Mouse (Mus musculus): ENCODE measurements around the gene Iqcc.

DNA sequence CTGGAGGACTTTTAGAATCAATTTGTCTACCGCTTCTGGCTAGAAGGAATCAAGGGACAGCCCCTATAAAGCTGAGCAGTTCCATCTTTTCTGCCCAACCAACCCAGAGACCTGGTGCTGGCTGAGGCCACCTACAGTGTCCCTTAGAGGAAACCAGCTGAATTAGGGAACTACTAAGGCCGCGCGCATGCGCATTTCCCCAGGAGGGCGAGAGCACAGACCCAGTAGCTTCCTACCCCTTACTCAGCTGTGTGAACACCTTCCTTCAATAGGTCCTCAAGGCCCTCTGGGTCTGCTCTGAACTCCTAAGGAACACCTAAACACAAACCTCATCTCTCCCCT, 6.1 kb upstream of the Iqcc start:
- no peak for TF ChIP-seq CTCF (conservative IDR thresholded peaks at IDR 0.05; ENCODE audit: insufficient read depth, insufficient read length, low read depth, low read length)
- no peak for TF ChIP-seq POLR2A (IDR thresholded peaks at IDR 0.05; ENCODE audit: low read depth, low read length)
